Mouse (Mus musculus) T-cell, adult 66 days (primary cell): Measurements from ENCODE around the gene Olfr938. TPM values are rescaled to one million over a fixed set of nuclear protein-coding genes. Genes with fewer than 3 reads are reported as not detected.

Experiments used
- total RNA-seq, 2 experiments: library from RNA; stranded (reverse); gene quantifications; 3 replicates in 1 of 2; 4 replicates in 1 of 2; pipeline ENCODE4 v1.2.4; 2023

The Olfr938 gene
- total RNA-seq = not detected

DNA sequence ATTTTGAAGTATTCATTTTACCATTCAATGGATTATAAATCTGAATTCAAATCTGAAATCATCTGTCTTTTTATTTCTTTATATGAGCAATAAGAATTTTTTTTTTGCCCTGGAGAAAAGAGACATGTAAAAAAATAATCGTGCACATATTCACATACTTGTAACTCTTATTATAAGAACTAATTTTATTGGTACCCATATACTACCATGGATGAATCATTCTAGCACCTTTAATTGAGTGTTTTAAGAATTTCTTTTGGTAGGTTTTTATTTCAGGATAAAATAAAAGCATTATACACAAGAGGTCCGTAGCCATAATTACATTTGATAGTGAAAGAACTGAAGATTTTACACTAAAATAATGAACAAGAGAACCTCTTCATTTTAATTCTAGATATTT is at the start of gene Olfr938:
Gene Olfr938 (minus strand): TSS at position 101 of the 400 bp plus-strand sequence.

DNA sequence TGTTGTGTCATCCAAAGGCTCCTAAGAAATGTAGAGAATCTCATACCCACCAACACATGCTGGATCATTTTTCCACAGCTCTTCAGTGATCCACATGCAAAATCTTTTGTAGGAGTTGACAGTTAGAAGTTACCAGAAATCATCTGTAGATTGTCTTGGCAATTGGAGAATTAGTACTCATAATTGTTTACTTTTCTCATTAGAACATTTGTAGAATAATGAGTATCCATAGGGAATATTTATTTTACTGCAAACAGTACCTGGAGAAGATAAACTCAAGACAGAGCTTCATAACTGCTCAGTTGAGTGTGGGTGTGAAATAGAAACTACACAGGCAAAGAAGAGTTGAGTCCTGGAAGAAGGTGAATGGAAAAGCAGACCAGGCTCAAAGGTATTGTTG is 49.1 kb upstream of the Olfr938 start, which contains the start of gene Olfr27:
Gene Olfr27 (plus strand): TSS at position 301 of the 400 bp plus-strand sequence.

DNA sequence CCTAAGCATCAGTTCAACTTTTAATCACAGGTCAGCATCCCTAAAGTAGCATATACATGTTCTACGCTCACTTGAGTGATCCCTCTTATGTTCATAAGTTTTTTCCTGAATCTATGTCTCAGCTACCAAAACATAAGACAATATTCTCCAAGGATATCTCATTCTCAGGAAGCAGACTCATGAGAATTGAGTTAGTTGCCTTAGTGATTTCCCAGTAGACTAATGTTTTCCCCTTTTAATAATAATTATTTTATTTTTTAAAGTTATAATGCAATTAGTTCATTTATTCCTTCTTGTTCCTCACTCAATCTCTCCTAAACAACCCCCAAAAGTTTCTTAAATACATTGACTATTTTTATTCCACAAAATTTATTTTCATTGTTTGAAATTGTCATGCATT is 13.8 kb downstream of the Olfr938 start, which contains the start of gene Olfr937:
Gene Olfr937 (minus strand): TSS at position 101 of the 400 bp plus-strand sequence.

Other genes starting within 250 kb of the Olfr938 start
- gene Olfr924, start 234.4 kb downstream of the Olfr938 start, total RNA-seq = not detected
- gene Olfr26, start 223.8 kb downstream of the Olfr938 start, total RNA-seq = not detected
- gene Olfr926, start 201.8 kb downstream of the Olfr938 start, total RNA-seq = not detected
- gene Olfr930, start 149.1 kb downstream of the Olfr938 start, total RNA-seq = not detected
- not detected for gene Olfr933, start 106.6 kb downstream of the Olfr938 start, total RNA-seq
- gene Olfr934, start 90.6 kb downstream of the Olfr938 start, total RNA-seq = not detected
- not detected for gene Olfr935, start 79.2 kb downstream of the Olfr938 start, total RNA-seq
- not detected for gene Olfr146, start 55.5 kb downstream of the Olfr938 start, total RNA-seq
- not detected for gene Olfr937, start 13.9 kb downstream of the Olfr938 start, total RNA-seq
- gene Olfr27, start 49.2 kb upstream of the Olfr938 start, total RNA-seq = not detected
- gene Olfr943, start 87.4 kb upstream of the Olfr938 start, total RNA-seq = not detected
- gene Olfr944, start 123.0 kb upstream of the Olfr938 start, total RNA-seq = not detected
- not detected for gene Olfr1537, start 171.1 kb upstream of the Olfr938 start, total RNA-seq
- not detected for gene Olfr945, start 197.9 kb upstream of the Olfr938 start, total RNA-seq
- gene Olfr948, start 247.2 kb upstream of the Olfr938 start, total RNA-seq = not detected